Mouse (Mus musculus) heart, postnatal 0 days (tissue): Measurements from ENCODE around the gene Cryba1.

Experiments used
- CTCF ChIP-seq: IDR thresholded peaks from 2 replicates; pipeline ENCODE4 v1.5.1; 2016; ENCODE audit warnings: antibody characterized with exemption, control low read depth, low read depth
- EP300 ChIP-seq: IDR thresholded peaks from 2 replicates; pipeline ENCODE4 v1.6.1; 2016; ENCODE audit warnings: antibody characterized with exemption, low read depth

GRCm38 (mm10) chr11:77764694-77765458 lies 39.8 kb upstream of the Cryba1 start:
- no peak for TF ChIP-seq EP300
- no peak for TF ChIP-seq CTCF
